Mouse (Mus musculus) gastrocnemius, postnatal 4 days (tissue): ENCODE measurements around the gene Cep95. TPM values are rescaled to one million over a fixed set of nuclear protein-coding genes. Genes with fewer than 3 reads are reported as not detected.

Source experiments
- microRNA-seq: library from miRNA; unstranded; fragments of <30 nt; microRNA quantifications from one replicate; pipeline ENCODE4 v1.2.0, GENCODE M21; 2021
- total RNA-seq, 2 experiments: library from RNA; stranded (reverse); gene quantifications; 2 replicates each; pipeline ENCODE4 v1.2.3; 2021

The Cep95 gene
- total RNA-seq, 2 experiments from 2014 or later: 8.9 to 12.5 TPM

Small RNA genes lying within 50 kb of the gene (microRNA-seq; reads per million reads assigned to microRNA genes)
- gene Gm25994: not detected
- gene Mir3064: 4.0 reads per million, percentile 15 among the genes with 10 or more reads in this experiment

Other genes with a start within 250 kb of the Cep95 start
- gene Tex2, start 175.8 kb upstream of the Cep95 start, total RNA-seq: 10 to 100 TPM; 20.1 to 21.7 TPM
- 100 to 1,000 TPM; 123 to 126 TPM for gene Pecam1, start 38.6 kb upstream of the Cep95 start, total RNA-seq
- 1 to 10 TPM; 1.1 to 1.8 TPM for gene Milr1, start 38.0 kb upstream of the Cep95 start, total RNA-seq
- 1 to 10 TPM; 8.2 TPM for gene Polg2, start 9.7 kb upstream of the Cep95 start, total RNA-seq
- gene Ddx5, start 67 bp upstream of the Cep95 start, total RNA-seq: 100 to 1,000 TPM; 388 to 472 TPM
- gene Smurf2, start 131.5 kb downstream of the Cep95 start, total RNA-seq: 10 to 100 TPM; 32.6 to 36.9 TPM
- 10 to 100 TPM; 42.4 to 47.1 TPM for gene Kpna2, start 210.3 kb downstream of the Cep95 start, total RNA-seq
- gene 1810010H24Rik, start 236.4 kb downstream of the Cep95 start, total RNA-seq: 1 to 10 TPM; 3.2 to 4.5 TPM